Mouse (Mus musculus) cortical plate, adult 2 months (tissue): ENCODE data around the gene Gm10306.

Source experiments
- CTCF ChIP-seq: fragments of 200-500 bp; IDR thresholded peaks from 2 replicates; pipeline ENCODE4 v1.5.1; 2011; ENCODE audit warnings: mild to moderate bottlenecking, control low read depth, low read length; ENCODE audit not compliant: insufficient read depth; ENCODE audit errors: extremely low read depth
- POLR2A ChIP-seq: fragments of 200-500 bp; IDR thresholded peaks from 2 replicates; pipeline ENCODE4 v1.6.1; 2011; ENCODE audit warnings: mild to moderate bottlenecking, low read length, control low read depth; ENCODE audit not compliant: insufficient read depth; ENCODE audit errors: extremely low read depth

DNA sequence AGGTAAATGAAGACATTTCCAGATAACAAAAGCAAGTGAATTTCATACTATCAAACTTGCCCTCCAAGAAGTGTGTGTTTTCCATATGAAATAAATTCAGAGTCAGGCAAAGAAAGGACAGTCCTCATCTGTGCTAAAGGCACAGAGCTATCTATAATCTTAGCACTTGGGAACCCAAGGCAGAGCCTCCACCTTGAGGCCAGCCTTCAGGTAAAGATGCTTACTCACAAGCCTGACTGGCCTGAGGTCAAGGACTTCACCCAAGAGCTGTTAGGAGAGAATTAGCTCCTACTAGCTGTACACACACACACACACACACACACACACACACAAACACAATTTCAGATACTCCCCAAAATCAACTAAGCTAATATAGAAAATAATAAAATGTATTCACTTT, 36.4 kb downstream of the Gm10306 start:
- no peak for TF ChIP-seq CTCF
- no peak for TF ChIP-seq POLR2A
